Mouse (Mus musculus) large intestine, adult 2 months (tissue): Measurements from ENCODE around the gene Insc. TPM values are rescaled to one million over a fixed set of nuclear protein-coding genes. Genes with fewer than 3 reads are reported as not detected.

Experiments used
- DNase-seq: peaks from one replicate; pipeline ENCODE4 v3.0.0-alpha.2; 2012; ENCODE audit warnings: low read depth, low spot score
- WGBS: fragments of 180-500 bp; shearing (Covaris S2); methylation state at CpG from one replicate; pipeline ENCODE4 v1.1.7; 2018; 5-methylcytosine and 5-hydroxymethylcytosine counted together
- polyA plus RNA-seq: library from polyadenylated mRNA; depleted of rRNA; stranded (reverse); fragments of >200 nt; gene quantifications from 2 replicates; pipeline ENCODE4 v1.2.3, GENCODE M21; 2012; rRNA removed

Gene Insc
- polyA plus RNA-seq, 1 experiment: 3.0 TPM

DNA sequence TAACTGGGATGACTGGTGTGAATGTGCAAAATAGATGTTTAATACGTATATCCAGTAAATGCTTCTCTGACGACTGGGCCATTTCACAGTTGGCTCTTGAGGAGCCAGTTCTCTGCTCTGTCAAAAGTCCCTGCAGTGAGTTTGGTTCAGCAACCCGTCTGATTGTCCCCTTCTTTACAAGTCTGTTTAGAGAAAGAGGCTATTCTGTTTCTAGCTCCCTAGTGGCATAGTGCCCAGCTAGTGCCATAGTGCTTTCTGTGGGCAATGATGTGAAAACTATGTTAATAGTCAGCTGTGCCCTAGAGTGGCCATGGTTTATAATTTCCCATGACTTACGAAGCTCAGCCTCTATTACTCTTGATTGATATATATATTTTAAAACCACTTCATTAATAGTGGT lies 143.4 kb downstream of the Insc start:
- WGBS: 81% methylated on average over 4 of the region's 4 CpGs
- no peak for DNase-seq

DNA sequence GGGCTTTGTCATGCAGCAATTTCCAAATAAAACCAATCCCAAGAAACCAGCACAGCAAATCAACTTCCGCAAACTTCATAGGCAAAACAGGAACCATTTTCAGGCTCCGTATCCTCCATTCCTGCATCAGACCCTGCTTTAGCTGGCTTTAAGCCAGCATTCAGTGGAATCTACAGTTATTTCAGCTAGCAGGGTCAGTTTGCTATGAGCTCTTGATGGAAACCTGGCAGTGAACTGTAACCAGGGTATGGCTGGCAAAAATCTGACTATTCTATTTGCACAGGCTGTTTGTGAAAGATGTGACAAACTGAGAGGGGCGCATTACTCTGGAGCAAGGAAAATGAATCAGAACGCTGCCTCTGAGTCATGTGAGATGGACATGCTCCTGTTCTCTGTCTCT lies 146.7 kb downstream of the Insc start:
- WGBS: 86% methylated on average over 4 of the region's 4 CpGs
- DNase-seq: no peak

DNA sequence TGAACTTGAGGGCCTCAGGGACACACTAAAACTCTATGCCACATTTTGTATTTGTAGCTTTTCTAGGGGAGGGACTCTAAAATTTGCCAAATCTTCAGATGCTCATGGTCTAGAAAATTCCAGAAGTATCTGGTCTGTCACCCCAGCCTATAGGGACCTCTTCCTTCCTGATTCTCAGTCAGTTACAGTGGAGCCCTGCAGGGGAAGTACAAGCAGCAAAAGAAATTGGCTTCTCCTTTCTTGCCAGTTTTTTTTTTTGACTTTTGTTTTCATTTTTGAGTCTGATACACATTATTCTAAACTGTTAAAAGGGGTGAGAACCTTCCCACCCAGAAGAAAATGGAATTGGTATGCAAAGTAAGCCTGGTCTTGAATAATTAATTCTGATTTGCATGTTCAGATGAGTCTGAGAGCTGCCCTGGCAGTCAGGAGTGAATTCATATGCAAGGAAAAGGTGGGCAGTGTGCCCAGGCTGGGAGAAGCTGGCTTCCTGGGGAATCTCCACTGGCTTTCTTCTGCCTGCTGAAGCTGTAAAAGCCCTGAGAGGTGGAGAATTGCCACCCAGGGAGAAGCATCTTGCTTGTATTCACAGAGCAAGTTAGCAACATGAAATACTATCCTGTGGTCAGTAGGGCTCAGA lies 149.2 kb downstream of the Insc start:
- no peak for DNase-seq

DNA sequence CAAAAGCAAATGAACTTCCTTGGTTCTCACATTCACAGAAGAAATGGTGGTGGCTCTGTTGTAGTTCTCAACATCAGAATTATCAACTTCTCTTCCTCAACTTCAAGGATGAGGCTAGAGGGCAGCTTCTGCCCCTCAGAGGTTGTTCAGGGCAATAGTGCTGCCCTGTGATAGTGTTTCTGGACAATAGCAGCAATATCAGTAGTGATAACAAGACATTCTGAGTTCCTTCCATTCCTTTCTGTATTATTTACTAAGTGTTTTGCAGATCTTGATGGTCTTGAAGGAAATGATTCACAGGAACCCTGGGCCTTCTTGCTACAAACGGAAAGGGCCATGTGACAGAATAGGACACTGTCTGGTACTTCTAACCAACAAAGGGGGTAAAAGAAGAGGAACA lies 150.4 kb downstream of the Insc start:
- WGBS: 79% methylated on average over 1 of the region's 1 CpGs

DNA sequence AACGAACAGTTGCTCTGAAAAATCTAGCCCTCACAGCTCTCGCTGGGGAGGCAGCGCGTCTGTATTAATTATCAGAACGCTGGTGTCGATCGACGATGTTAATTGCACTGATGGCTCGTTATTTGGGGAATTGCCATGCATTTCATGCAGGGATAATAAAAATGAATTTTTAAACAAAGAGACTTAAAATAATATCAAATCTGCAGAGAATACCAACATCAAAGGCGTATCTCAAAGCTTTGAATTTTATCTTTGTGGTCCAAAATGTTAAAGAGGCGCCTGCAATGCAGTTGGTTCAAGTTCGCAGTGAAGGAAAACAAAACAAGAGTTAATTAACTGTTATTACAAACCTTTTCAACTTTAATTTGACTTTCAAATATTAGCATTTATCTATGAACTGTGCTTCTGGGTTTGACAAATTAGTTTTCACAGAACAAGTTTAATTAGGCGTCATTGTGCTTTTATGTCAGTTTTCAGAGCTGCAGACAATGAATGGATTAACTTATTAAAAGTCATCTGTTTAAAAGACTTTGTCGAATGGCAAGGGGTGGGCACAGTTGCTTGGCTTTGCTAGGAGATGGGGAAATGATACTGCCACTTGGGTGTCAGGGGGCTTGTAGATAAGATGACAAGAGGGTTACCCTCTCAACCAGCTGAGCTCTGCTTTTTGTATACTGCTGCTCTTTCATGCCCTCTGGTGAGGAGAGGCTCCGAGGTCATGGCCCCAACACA lies 153.6 kb downstream of the Insc start:
- 90% methylated on average over 15 of the region's 15 CpGs for WGBS

More for the DNA sequence above, 150.4 kb downstream of the Insc start:
- DNase-seq: no peak

More for the DNA sequence above, 153.6 kb downstream of the Insc start:
- DNase-seq: no peak

Other genes starting within 250 kb of the Insc start
- gene Cyp2r1, start 180.7 kb upstream of the Insc start, polyA plus RNA-seq: 0.47 and 0.50 TPM in 2 replicates
- not detected in 2 replicates for gene Calca, start 107.3 kb upstream of the Insc start, polyA plus RNA-seq
- gene Calcb, start 25.1 kb upstream of the Insc start, polyA plus RNA-seq: 2.1 and 2.7 TPM in 2 replicates